Mouse (Mus musculus) T-helper 1 cell (primary cell): ENCODE results near the gene H2afy2.

ENCODE experiments used
- in situ Hi-C: fragments of 300-600 bp; cut with MboI, MseI; formaldehyde crosslinking; loops from one replicate; pipeline ENCODE4 v1.15.1; 2025; ENCODE audit warnings: high pct_unique_total_duplicates

Gene H2afy2

DNA sequence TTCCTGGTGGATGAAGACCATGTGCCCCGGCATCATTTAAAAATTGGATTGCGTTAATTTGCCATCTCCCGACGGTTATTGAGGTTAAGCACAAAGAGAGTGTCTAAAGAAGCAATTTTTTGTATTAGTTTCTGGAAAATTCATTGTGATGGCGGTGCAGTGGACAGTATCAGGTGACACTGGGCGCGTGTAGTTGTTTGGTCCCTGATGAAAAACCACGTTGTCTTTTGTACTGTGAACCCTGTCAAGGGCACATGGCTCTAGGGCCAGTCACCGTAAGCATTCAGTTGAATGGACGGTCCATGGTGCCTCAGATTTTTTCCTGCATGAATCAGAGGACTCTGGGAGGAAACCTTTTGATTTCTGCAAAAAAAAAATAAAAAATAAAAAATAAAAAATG is 467 bp upstream of the H2afy2 start:
- in situ Hi-C loops = no loop called here

DNA sequence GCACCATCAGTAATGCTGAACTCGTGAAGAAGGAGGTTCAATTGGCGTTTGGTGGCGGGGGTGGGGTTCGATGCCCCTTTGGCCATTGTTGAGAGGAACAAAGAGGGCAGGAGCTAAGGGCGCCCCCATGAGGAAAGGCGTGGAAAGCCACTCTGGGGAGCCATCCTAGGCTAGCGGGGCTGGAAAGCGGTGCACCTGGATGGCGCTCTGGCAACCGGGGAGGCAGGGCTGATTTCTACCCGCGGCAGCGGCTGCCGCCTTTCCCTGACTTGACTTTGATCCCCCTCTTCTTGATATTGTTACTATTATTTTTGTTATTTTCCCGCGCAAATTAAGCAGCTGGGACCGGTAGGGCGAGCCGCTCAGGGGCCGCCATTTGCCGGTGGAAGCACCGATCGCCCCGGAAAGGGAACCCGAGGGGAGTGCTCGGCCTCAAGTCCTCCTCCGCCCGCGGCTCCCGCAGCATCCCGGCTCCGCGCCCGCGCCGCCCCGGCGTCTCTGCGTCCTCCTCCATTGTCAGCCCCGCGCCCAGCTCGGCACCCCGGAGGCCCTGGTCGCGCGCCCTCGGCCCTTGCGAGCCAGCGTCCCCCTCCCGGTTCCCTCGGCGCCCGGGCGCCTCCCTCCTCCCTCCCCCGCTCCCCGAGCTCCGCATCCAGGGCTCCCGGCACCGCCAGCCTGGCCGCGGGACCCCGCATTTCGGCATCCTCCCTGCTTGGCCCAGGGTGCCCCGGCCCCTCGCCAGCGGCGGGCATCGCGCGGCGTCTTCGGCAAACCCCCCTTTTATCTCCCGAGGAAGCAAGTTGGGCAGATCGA is 942 bp downstream of the H2afy2 start:
- in situ Hi-C loops = no loop called here

DNA sequence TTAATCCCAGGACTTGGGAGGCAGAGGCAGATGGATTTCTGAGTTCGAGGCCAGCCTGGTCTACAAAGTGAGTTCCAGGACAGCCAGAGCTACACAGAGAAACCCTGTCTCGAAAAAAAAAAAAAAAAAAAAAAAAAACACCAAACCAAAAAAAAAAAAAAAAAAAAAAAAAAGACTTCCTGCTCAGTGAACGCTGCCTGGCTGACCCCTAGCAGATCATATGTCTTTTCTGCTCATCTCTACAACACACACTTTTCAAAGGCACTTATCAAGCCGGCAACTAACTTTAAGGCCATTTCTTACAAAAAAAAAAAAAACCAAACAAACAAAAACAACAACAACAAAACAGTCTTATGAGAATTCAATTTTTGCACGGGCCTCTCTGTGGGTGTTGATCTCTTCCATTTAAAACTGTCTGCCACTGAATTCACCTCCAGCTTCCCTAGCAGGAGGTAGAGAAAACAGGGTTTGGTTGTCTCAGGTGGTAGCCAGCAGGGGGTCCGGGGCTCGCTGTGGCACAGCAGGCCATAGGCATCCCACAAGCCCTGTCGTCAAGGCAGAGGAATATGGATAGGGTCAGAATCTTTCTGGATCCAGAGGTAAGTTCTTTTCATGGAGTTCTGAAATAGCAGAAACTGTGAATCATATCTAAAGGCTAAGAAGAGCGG is 2.4 kb downstream of the H2afy2 start:
- in situ Hi-C loops = no loop called here

- in situ Hi-C loops = loop anchor here (5.0 kb wide), 1 partner anchor 100 kb away; no protein-coding TSS in a partner anchor
Measured at GRCm38 (mm10) chr10:61766806-61767205, 17.1 kb downstream of the H2afy2 start.

DNA sequence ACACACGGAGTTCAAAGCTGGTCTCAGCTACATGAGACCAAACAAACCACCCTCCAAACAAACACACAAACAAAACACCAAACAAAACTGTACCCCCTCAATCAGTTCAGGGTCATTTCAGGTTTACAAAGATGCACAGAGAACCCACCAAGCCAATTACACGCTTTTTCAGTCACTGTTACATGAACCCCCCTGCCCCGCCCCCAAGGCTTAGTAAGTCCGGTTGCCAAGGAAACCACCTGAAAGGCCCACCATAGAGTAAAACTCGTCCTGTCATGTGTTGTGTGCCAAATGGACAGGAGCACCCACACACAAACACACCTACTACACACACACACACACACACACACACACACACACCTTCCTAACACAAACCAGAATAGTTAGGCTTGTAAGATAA is 18.4 kb downstream of the H2afy2 start:
- in situ Hi-C loops = loop anchor here (5.0 kb wide), 1 partner anchor 102 kb away; no protein-coding TSS in a partner anchor

GRCm38 (mm10) chr10:61764689-61765088 is 19.3 kb downstream of the H2afy2 start:
- in situ Hi-C loops = loop anchor here (5.0 kb wide), 1 partner anchor 103 kb away; no protein-coding TSS in a partner anchor

- in situ Hi-C loops = no loop called here
Measured at GRCm38 (mm10) chr10:61759869-61760268, 24.1 kb downstream of the H2afy2 start.

DNA sequence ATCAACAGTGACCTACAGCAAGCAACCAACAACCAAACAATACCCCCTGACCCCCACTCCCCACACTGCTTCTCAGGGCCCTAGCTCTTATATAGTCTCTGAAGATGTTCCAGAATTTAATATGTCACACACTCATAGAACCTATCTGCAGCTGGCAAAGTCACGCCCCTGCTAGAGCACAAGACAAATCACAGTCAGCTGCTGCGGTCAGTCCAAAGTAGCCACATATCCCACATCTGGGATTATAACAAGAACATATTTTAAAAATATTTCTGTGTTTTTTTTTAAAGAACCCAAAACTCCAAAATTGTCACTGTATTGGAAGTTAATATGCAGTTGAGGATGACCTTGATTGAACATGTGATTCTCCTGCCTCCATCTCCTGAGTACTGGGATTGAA is 25.0 kb downstream of the H2afy2 start:
- in situ Hi-C loops = no loop called here

DNA sequence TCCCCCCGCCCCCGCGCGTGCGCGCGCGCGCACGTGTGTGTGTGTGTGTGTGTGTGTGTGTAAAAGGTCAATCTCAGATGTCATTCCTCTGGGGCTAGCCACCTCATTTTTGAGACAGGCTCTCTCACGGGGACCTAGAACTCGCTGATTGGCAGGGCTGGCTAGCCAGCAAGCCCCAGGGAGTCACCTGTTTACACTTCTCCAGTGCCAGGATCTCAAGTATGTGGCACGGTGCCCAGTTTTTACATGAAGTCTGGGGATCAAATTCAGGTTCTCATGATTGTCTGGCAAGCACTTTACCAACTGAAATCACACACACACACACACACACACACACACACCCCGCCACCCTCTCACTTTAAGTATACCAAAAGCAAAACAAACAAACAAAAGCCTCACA is 26.9 kb downstream of the H2afy2 start:
- in situ Hi-C loops = no loop called here

DNA sequence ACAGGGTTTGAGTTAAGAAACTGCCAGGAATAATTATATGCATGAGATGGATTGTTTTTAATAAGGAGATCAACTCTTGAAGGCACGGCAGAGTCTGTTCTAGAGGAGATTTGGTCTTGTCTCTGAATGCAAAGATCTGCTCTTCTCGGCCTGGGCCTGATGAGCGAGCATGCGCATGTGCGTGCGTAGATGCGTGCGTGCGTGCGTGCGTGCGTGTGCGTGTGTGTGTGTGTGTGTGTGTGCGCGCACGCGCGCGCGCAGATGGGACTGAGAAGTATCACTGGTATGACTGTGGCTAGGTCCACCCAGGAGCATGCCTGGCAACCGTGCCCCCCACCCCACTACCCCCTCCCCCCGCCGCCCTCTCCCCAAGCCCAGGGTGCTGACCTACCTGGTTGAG is 30.9 kb downstream of the H2afy2 start:
- in situ Hi-C loops = no loop called here

DNA sequence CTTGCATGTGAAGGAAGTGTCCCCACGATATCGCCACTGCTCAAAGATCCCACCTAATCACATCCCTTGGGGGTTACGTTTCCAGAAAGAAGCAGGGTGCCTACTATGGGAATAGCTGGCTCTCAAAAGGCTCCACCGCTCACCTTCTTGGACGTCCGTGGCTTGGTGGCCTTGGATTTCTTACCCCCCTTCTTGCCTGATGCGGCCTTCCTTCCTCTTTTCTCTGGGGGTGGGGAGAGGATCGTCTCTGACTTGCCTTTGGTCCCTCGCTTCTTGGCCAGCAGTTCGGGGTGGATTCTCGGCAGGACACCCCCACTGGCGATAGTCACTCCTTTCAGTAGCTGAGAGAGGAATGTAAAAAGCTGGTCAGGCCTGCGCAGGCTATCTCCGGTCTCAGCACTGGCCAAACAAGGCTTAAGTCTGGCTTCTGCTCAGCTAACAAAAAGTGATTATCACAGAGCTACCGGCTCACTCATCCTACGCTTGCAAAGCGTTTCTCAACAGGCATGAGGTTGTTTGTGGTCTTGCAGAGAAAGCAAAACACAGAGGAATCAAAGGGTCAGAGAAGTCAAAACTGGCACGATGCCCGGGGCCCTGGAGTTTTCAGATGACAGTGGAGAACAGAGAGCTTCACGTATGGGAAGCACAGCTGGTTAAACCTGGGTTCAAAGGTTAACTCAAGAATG is 32.3 kb downstream of the H2afy2 start:
- in situ Hi-C loops = no loop called here

DNA sequence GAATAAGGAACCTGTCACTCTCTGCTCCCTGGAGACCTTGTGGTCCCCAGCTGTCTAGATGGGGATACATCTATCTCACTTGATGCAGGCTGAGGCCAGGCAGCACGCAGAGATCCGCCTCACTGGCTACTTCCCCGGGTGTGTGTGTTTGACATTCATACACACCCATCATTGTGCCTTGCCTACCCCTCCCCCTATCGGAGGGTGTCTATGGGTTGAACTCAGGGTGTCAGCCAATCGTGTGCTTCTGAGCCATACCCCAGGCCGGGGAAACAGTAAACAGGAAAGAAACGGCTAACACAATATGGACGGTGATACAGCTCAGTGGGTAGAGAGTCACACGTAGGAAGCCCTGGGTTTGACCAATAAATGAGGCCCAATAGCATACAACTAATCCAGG is 33.9 kb downstream of the H2afy2 start:
- in situ Hi-C loops = no loop called here

DNA sequence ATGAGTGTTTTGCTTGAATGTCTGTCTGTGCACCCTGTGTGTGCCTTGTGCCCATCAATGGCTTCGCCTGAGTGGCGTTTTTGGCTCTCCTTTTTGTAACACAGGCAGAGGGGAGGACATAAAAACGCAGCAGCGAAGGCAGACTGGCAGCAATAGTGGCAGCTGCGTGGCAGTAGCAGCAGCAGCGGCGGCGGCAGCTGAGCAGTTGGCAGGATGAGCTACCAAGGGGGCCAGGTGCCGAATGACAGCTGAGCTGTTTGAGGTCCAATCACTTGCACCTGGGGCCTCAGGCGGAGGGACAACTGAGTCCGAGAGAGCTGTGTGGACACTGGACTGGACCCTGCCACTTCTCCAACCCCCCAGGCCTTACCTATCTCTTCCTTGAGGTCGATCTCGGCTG is 36.6 kb downstream of the H2afy2 start:
- in situ Hi-C loops = no loop called here

- in situ Hi-C loops = no loop called here
Measured at GRCm38 (mm10) chr10:61745133-61745532, 38.8 kb downstream of the H2afy2 start.

DNA sequence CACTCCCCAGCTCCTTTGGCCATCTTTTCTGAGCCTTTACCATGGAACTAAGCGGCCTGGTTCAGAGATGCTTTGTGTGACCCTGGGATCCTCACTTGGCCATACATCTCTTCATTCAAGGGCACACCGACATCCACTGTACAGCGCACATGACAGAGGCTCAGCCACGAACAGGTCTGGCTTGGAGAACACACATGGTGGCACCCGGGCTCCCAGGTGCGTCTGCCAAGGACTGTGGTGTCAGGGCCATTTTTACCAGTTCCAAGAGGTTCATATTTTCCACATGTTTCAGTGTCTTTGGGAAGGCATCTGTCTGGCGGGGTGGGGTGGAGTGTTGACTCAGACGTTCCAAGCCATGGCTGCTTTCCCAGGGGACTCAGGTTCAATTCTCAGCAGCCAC is 41.6 kb downstream of the H2afy2 start:
- in situ Hi-C loops = no loop called here

DNA sequence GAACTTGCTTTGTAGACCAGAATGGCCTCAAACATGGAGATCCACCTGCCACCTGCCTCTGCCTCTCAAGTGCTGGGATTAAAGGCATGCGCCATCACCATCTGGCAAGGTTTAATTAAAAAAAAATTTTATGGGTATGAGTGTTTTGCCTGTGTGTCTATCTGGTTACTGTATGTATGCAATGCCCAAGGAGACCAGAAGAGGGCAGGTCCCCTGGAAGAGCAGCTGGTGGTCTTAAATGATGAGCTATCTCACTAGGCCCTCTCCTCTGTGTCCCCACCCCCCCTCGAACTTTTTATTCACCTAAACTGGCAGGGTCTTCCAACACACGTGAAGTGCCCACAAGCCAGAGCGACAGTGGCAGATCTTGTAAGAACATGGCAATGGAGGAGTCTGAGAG is 42.1 kb downstream of the H2afy2 start:
- in situ Hi-C loops = no loop called here

- in situ Hi-C loops = no loop called here
Measured at GRCm38 (mm10) chr10:61741306-61741705, 42.6 kb downstream of the H2afy2 start.

GRCm38 (mm10) chr10:61738126-61738525 is 45.8 kb downstream of the H2afy2 start:
- in situ Hi-C loops = no loop called here

GRCm38 (mm10) chr10:61737537-61737936 is 46.4 kb downstream of the H2afy2 start:
- in situ Hi-C loops = no loop called here

- in situ Hi-C loops = no loop called here
Measured at GRCm38 (mm10) chr10:61736671-61737078, 47.3 kb downstream of the H2afy2 start.

DNA sequence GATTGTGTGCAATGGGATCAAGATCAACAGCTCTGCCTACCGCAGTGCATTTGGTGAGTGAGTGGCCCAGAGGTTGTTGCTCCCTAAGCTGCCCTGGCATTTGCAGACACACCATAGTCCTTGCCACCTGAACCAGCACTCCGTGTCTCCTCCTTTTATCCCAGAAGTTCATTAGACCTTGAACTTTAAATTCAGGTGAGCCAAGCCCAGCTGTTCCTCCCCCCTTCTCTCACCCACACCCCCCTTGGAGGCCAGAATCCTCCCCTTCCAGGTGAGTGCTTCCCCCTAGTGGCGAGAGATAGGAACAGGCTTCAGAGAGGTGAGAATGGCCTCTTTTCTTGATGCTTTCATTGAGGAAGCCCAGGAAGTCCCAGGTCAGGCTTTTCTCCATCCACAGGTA is 49.6 kb downstream of the H2afy2 start:
- in situ Hi-C loops = no loop called here

DNA sequence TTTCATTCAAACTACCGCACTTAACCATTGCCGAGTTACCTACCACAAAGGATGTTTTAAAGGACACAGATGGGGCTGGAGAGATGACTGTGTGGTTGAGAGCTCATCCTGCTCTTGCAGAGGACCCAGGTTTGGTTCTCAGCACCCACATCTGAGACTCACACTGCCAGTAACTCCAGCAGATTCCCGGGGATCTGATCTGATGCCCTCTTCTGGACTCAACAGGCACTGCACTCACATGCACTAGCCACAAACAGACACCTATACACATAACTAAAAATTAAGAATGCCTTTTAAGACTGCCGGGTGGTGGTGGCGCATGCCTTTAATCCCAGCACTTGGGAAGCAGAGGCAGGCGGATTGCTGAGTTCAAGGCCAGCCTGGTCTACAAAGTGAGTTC is 53.8 kb downstream of the H2afy2 start:
- in situ Hi-C loops = no loop called here

DNA sequence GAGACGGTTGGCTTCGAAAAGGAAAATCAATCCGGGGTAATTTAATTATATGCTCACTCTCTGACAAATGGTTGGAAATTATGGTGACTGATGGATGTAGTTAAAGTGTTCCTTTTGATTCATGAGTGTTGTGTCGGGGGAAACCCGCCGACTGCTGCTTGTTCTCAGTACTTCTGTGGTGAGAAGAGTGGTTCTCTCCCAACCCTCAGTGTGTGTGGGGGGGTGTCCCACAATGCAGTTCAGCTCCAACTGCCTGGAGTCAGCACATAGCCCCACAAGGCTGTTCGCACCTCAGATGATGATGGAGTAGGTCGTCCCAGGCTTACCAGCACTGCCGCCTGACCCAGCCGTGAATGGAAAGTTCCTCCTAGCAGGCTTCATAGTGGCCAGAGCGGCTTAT is 54.8 kb downstream of the H2afy2 start:
- in situ Hi-C loops = no loop called here
